Mouse (Mus musculus): ENCODE results near the gene Gprc5b. TPM values are rescaled to one million over a fixed set of nuclear protein-coding genes. Genes with fewer than 3 reads are reported as not detected.
A peak's percentile ranks its signal among the peaks of the same experiment; 100 is the strongest.

The Gprc5b gene
- total and polyA plus RNA-seq, 3 experiments: 0.04 to 0.06 TPM; not detected in 1

- TF ChIP-seq USF1 (IDR thresholded peaks at IDR 0.05; ENCODE audit: low read depth, low read length) (no peak), ZKSCAN1 (IDR thresholded peaks at IDR 0.05; ENCODE audit: borderline replicate concordance, low read depth, low read length) (no peak)
- in situ Hi-C loops (cut with MboI; ENCODE audit: low pct_ligation_motif_present, low pct_unique_long_range_greater_than_20kb, low sequenced_read_pairs) (loop anchor here (10.0 kb wide), 1 partner anchor 138 kb away; the partner anchor contains the start of genes Iqck and Knop1), dilution Hi-C loops (cut with MboI; ENCODE audit: extremely low pct_ligation_motif_present, extremely low pct_unique_long_range_greater_than_20kb, low sequenced_read_pairs) (no loop called here)
- peaks cover 2% of the 10 kb centered on the region for H3K27me3 ChIP-seq (replicated peaks)
- no peak overlapping the region for H3K9ac ChIP-seq (ENCODE audit: insufficient read depth, low read depth)
- H3K36me3 ChIP-seq (replicated peaks in 1 of 2; ENCODE audit: control insufficient read depth in 1 of 2, insufficient read depth in 1 of 2, low read length in 1 of 2): no peaks in the 10 kb centered on the region
- H3K4me3 ChIP-seq (replicated peaks in 1 of 3; ENCODE audit: low read depth in 2 of 3, low read length in 2 of 3, poor library complexity in 1 of 3): no peak overlapping the region
- no peak overlapping the region for H3K27ac ChIP-seq (ENCODE audit: insufficient read depth, low read depth)
- no peak overlapping the region for H3K4me2 ChIP-seq (ENCODE audit: insufficient read depth, low read depth, poor library complexity, severe bottlenecking)
- DNase-seq (ENCODE audit: extremely low read depth): peak; percentile 3
- no peaks in the 10 kb centered on the region for H3K79me2 ChIP-seq (replicated peaks; ENCODE audit: control insufficient read depth, extremely low read depth, insufficient read depth, poor library complexity, severe bottlenecking)
- peaks cover 0 to 7% of the 10 kb centered on the region in 2 experiments; a peak in 1 of 4 replicates for H3K4me1 ChIP-seq (ENCODE audit: control insufficient read depth in 1 of 2, insufficient read depth in 2 of 2)
- H3K9me3 ChIP-seq (replicated peaks; ENCODE audit: low read length): peaks cover 4% of the 10 kb centered on the region
Observed at GRCm38 (mm10) chr7:118992623-118993405, 2.2 kb downstream of the Gprc5b start.

- no peak overlapping the region for H3K27ac ChIP-seq (ENCODE audit: insufficient read depth, low read depth)
- H3K9me3 ChIP-seq (replicated peaks; ENCODE audit: low read length): peaks cover 4% of the 10 kb centered on the region
- H3K4me3 ChIP-seq (replicated peaks in 1 of 3; ENCODE audit: low read depth in 2 of 3, low read length in 2 of 3, poor library complexity in 1 of 3): no peak overlapping the region
- no peak for DNase-seq (ENCODE audit: extremely low read depth)
- peaks cover 0 to 7% of the 10 kb centered on the region in 2 experiments; a peak in 1 of 4 replicates for H3K4me1 ChIP-seq (ENCODE audit: control insufficient read depth in 1 of 2, insufficient read depth in 2 of 2)
- in situ Hi-C loops (cut with MboI; ENCODE audit: low pct_ligation_motif_present, low pct_unique_long_range_greater_than_20kb, low sequenced_read_pairs) (loop anchor here (10.0 kb wide), 1 partner anchor 137 kb away; the partner anchor contains the start of genes Iqck and Knop1), dilution Hi-C loops (cut with MboI; ENCODE audit: extremely low pct_ligation_motif_present, extremely low pct_unique_long_range_greater_than_20kb, low sequenced_read_pairs) (no loop called here)
- no peaks in the 10 kb centered on the region for H3K36me3 ChIP-seq (replicated peaks in 1 of 2; ENCODE audit: control insufficient read depth in 1 of 2, insufficient read depth in 1 of 2, low read length in 1 of 2)
- H3K27me3 ChIP-seq (replicated peaks): peaks cover 2% of the 10 kb centered on the region
- H3K9ac ChIP-seq (ENCODE audit: insufficient read depth, low read depth): no peak overlapping the region
- no peaks in the 10 kb centered on the region for H3K79me2 ChIP-seq (replicated peaks; ENCODE audit: control insufficient read depth, extremely low read depth, insufficient read depth, poor library complexity, severe bottlenecking)
- no peak overlapping the region for H3K4me2 ChIP-seq (ENCODE audit: insufficient read depth, low read depth, poor library complexity, severe bottlenecking)
- no peak for TF ChIP-seq RAD21 (IDR thresholded peaks at IDR 0.05; ENCODE audit: low read depth, low read length)
- no peak for TF ChIP-seq RCOR1 (conservative IDR thresholded peaks at IDR 0.05; ENCODE audit: low read depth, low read length)
- TF ChIP-seq JUN (IDR thresholded peaks at IDR 0.05; ENCODE audit: insufficient read depth, low read depth, low read length): no peak
- no peak for TF ChIP-seq HCFC1 (IDR thresholded peaks at IDR 0.05; ENCODE audit: low read depth, low read length)
- no peak for TF ChIP-seq MAX (IDR thresholded peaks at IDR 0.05; ENCODE audit: low read length)
- TF ChIP-seq UBTF (IDR thresholded peaks at IDR 0.05; ENCODE audit: low read depth, low read length): no peak
- TF ChIP-seq ETS1 (conservative IDR thresholded peaks at IDR 0.05; ENCODE audit: low read depth, low read length): no peak
- no peak for TF ChIP-seq USF1 (IDR thresholded peaks at IDR 0.05; ENCODE audit: low read depth, low read length)
- TF ChIP-seq POLR2A (IDR thresholded peaks at IDR 0.05; ENCODE audit: low read depth, low read length): no peak
- TF ChIP-seq USF2 (conservative IDR thresholded peaks at IDR 0.05; ENCODE audit: low read depth, low read length): no peak
- TF ChIP-seq GABPA (IDR thresholded peaks at IDR 0.05; ENCODE audit: insufficient replicate concordance, low read depth, low read length): no peak
- no peak for TF ChIP-seq ZKSCAN1 (IDR thresholded peaks at IDR 0.05; ENCODE audit: borderline replicate concordance, low read depth, low read length)
- TF ChIP-seq TCF12 (IDR thresholded peaks at IDR 0.05; ENCODE audit: low read depth, low read length): no peak
- TF ChIP-seq CHD2 (IDR thresholded peaks at IDR 0.05; ENCODE audit: low read length): no peak
- no peak for TF ChIP-seq MEF2A (IDR thresholded peaks at IDR 0.05; ENCODE audit: borderline replicate concordance, low read depth, low read length)
- TF ChIP-seq POLR2AphosphoS2 (IDR thresholded peaks at IDR 0.05; ENCODE audit: low read depth, low read length): no peak
- no peak for TF ChIP-seq E2F4 (IDR thresholded peaks at IDR 0.05; ENCODE audit: insufficient replicate concordance, low read depth, low read length)
- no peak for TF ChIP-seq MYC (IDR thresholded peaks at IDR 0.05; ENCODE audit: low read depth, low read length)
- TF ChIP-seq KAT2A (IDR thresholded peaks at IDR 0.05; ENCODE audit: insufficient replicate concordance, low read length): no peak
Observed at GRCm38 (mm10) chr7:118992080-118992560, 2.9 kb downstream of the Gprc5b start.
